Mouse (Mus musculus) CD4-positive, CD25-positive, alpha-beta regulatory T cell, adult 2 months (primary cell): ENCODE measurements around the gene Plekha1.

Experiments
- DNase-seq: peaks from one replicate; pipeline ENCODE4 v3.0.0-alpha.2; 2012; ENCODE audit warnings: low read depth, low spot score

Gene Plekha1

GRCm38 (mm10) chr7:130918260-130918659, 52.7 kb downstream of the Plekha1 start:
- no peak for DNase-seq

GRCm38 (mm10) chr7:130922981-130923731, 57.6 kb downstream of the Plekha1 start:
- DNase-seq: no peak

GRCm38 (mm10) chr7:130930401-130930800, 64.8 kb downstream of the Plekha1 start:
- peak; percentile 49 for DNase-seq

GRCm38 (mm10) chr7:130932921-130933320, 67.4 kb downstream of the Plekha1 start:
- no peak for DNase-seq

- no peak for DNase-seq
These were observed 69.1 kb downstream of the Plekha1 start for GRCm38 (mm10) chr7:130934654-130935053.

- DNase-seq: no peak
These were observed 69.9 kb downstream of the Plekha1 start for GRCm38 (mm10) chr7:130935421-130935792.

DNA sequence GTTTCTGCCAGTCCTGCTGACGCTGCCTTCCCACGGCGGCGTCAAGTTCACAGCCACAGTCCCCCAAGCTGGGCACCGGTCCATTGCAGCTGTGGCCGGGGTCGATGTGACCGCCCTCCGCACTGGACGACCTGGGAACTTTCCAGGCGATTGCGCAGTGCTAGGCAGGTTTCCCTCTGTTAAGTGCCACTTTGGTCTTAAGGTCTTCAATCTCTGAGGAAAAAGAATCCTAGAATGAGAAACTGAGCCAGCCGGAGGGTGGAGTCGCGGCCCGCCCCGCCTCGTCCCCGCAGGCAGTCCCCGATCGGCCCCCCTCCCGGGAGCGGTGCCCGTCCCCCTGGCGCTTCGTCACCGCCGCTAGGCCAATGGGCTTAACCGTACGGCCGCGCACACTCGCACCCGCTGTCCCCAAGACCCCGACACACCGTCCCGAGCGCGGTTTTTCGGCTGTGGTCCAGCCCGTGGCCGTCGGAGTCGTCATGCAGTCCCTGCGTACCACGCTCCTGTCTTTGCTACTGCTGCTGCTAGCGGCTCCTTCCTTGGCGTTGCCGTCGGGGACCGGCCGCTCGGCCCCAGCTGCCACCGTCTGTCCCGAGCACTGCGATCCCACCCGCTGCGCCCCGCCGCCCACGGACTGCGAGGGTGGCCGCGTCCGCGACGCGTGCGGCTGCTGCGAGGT, 70.4 kb downstream of the Plekha1 start, which contains the start of gene Htra1:
TSS of gene Htra1 (plus strand) at position 319 of the 679 bp plus-strand sequence.
- no peak for DNase-seq

- no peak for DNase-seq
These were observed 71.0 kb downstream of the Plekha1 start for GRCm38 (mm10) chr7:130936472-130936951.

- DNase-seq: no peak
These were observed 71.8 kb downstream of the Plekha1 start for GRCm38 (mm10) chr7:130937266-130937841.

DNA sequence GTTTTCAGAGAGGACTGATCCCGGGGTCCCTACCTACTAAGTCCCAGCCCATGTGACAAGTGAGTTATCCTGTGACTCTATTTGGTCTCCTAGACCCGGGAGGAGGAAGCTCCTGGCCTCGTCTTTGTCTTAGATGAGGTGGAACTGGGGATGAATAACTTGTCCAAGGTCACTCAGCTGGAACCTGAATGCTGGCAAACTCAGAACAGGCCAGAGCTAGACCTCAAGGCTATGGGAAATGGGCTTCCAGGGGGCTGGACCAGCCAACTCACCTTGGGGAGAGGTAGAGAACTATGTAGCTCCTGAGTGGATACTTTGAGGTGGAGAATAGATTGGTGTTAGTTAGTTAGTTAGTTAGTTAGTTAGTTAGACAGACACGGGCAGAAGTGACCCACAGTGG, 72.4 kb downstream of the Plekha1 start:
- DNase-seq: no peak

DNA sequence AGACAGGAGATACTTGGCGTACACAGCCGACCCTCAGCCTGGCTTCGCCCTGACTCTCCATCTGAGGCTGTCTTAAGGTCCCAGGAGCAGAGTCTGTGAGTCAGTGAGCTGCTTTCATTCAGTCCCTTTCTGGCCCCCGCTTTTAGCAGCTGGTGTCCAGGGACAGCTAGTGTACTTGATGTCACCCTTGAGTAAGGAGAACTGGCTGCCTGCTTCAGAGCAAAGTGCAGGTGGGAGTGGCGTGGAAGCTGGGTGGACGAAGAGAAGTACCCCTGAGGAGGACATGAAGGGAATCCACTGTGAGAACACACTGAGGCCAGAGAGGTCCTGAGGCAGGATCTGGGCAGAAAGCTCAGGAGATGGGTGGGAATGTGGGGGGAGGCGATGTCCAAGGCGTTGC, 73.3 kb downstream of the Plekha1 start:
- no peak for DNase-seq

DNA sequence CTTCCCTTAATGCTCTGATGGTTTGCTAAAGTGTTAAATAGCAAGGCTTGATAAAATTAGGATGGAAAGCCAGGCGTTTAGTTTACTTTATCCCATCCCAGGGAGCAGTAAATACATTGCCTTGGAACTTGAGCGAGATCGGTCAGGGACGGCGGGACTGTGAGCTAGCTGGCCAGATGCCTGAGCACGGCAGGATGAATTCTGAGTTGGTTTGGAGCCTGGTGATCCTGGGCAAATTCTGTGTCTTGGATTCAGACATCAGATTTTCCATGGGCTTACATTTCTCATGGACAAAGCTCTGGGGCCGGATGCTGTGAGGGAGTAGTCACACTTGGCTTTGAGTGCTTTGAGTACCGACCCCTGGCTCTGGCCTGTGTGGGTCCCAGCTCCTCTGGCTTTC, 75.2 kb downstream of the Plekha1 start:
- DNase-seq: no peak

- no peak for DNase-seq
These were observed 77.8 kb downstream of the Plekha1 start for GRCm38 (mm10) chr7:130943280-130943895.

DNA sequence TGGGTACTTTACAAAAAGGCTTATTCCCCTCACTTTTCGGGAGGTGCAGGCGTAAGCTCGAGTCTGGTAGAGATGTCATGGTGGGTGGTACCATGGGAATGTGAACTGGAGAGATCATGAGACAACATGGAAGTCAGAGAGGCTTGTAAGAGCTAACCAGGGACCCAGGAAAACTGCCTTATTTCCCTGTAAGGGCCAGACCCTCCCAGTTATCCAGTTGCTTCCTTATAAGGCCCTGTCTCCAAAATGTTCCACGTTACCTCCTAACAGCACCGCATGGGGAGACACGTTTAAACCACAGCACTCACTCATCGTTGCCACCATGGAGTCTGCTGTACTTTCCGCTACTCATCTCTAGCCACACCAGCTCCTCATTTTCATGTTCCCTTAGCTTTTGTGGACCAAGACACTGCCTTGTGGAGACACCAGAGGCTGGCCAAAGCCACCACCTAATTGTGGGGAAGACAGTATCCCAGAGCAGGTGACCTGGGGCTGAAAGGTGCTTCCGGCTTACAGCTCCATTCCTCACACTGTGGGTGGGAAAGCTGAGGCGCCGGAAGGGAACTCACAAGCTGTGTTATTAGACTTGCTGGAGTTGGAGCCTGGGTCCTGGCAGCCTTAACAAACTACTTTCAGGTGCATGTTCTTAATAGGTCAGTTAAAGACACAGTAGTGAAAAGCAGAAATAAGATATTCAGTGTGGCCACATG, 79.4 kb downstream of the Plekha1 start:
- DNase-seq: no peak

GRCm38 (mm10) chr7:130945730-130946129, 80.2 kb downstream of the Plekha1 start:
- no peak for DNase-seq

GRCm38 (mm10) chr7:130946303-130946702, 80.7 kb downstream of the Plekha1 start:
- DNase-seq: no peak

- DNase-seq: no peak
These were observed 83.1 kb downstream of the Plekha1 start for GRCm38 (mm10) chr7:130948563-130949208.

GRCm38 (mm10) chr7:130949331-130949751, 83.8 kb downstream of the Plekha1 start:
- DNase-seq: no peak

- DNase-seq: no peak
These were observed 84.9 kb downstream of the Plekha1 start for GRCm38 (mm10) chr7:130950482-130950881.

GRCm38 (mm10) chr7:130951004-130951403, 85.4 kb downstream of the Plekha1 start:
- no peak for DNase-seq

DNA sequence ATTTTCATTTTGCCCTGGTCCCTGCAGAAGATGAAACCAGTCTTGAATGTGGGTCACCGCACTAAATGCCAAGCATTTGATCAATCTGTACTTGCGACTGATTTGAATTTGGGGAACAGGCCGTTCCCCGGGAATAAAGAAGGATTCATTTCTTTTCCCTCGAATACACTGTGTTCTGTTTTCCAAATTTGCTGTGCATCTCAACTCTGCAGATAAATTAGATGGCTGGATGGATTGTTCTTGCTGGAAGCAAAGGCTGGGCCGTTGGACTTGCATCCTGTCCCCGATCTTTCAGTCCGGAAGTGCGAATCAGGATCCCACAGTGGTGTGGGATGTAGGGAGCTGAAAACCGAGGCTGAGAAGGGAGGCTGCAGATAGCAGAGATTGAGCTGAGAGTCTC, 87.8 kb downstream of the Plekha1 start:
- no peak for DNase-seq
